Mouse (Mus musculus) heart, postnatal 36 days (tissue): ENCODE data around the gene Olfr907. TPM values are rescaled to one million over a fixed set of nuclear protein-coding genes. Genes with fewer than 3 reads are reported as not detected.

Source experiments
- DNase-seq, 2 experiments: peaks; one replicate each; pipeline ENCODE4 v3.0.0; 2021 to 2022
- intact Hi-C: fragments of 180-260 bp; cut with DNase I; formaldehyde crosslinking; loops from one replicate; pipeline ENCODE4 v1.15.1; 2025
- total RNA-seq, 2 experiments: library from RNA; stranded (reverse); gene quantifications; 2 replicates each; pipeline ENCODE4 v1.2.3; 2021

Olfr907 gene
- total RNA-seq, result not detected

DNA sequence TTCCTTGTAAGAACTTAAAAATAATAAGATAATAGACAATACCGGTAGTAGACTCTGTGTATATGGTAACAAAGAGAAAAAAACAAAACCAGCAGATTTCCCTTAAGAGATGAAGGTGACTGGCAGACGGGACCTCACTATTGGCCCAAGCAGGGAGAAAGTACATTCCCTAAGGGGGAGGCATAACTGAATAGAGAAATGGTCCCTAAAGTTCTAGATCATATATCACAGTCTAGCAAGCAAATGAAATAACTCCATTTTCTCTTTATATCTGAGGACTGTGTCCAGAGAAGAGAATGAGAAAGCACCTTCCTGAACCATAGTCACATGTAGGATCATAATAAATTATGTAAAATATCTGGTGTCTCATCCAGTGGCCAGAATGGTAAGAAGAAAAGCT lies at the start of gene Olfr907:
Olfr907 (plus strand) TSS at position 301 of the 400 bp plus-strand sequence.
- no peak for DNase-seq
- intact Hi-C loops, result no loop called here

DNA sequence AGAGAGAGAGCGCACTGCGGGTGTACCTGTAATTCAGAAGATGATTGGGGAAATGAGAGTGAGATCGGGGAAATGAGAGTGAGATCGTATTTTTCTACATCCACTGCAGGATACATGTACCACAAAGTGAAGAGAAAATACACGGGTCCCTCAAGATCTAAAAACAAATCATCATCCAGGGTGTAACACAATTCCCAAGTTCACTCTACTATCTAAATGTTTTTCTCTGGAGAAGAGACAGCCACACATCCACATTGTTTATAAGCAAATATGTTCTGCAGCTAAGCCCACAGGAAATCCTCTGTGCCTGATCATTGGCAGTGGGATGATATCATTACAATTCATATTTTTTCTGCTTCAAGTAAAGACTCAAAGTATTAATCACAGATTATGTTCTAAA lies 48.2 kb upstream of the Olfr907 start, which contains the start of gene Olfr902:
Olfr902 (plus strand) TSS at position 301 of the 400 bp plus-strand sequence.
- intact Hi-C loops, result no loop called here
- no peak for DNase-seq

DNA sequence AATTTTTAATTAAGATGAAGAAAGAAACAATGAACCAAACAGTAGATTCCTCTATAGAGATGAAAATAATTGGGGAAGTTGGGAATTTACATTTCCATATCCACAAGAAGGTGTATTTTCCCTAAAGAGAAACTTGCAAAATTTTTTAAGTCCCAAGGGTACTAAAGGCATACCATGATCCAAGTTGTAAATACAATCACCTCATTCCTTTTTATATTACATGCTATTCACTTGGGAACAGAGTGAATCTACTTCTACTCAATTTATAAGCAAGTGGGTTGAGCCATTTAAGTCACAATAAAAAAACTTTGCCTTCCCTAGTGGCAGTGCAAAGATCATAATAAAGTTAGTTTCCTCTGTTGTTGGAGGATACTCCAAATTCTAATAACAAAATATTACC lies 32.8 kb upstream of the Olfr907 start, which contains the start of gene Olfr904:
Olfr904 (plus strand) TSS at position 301 of the 400 bp plus-strand sequence.
- intact Hi-C loops, result no loop called here
- DNase-seq, result no peak

DNA sequence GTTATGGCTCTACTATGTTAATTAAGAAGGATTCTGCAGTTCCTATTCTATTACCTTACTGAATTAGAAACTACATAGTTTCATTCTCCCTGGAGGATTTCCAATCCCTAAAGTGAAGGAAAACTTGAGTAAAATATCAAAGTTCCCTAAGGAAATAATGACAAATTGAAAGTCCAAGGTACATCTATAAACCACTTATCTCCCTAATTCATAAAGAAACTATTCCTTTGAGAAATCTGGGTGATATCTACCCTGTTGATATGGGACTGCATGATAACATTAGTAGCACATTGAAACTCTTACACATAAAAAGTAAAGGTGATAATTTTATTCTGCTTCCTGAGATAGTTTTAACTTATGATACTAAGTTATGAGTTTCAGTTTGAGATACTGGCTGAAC lies 24.8 kb upstream of the Olfr907 start, which contains the start of gene Olfr905:
Olfr905 (plus strand) TSS at position 301 of the 400 bp plus-strand sequence.
- intact Hi-C loops, result no loop called here
- no peak for DNase-seq

DNA sequence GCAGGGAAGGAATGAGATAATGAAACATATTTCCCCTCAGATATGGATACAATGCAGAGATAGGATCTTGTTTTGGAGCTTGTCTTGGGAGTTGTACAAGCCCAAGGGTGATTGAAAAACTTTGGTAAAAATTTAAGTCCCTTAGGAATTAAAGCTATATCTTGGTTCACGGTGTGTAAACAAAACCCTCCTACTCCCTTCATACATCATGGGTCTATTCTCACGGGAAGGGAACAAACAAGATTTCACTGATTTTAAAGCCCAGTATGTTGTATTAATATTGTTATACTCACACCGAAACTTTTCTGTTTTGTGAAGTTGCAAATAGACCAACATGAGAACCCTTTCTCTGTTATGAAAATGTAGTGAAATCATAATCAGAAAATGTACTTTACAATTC lies 8.8 kb upstream of the Olfr907 start, which contains the start of gene Olfr906:
Olfr906 (plus strand) TSS at position 301 of the 400 bp plus-strand sequence.
- no peak for DNase-seq
- intact Hi-C loops, result no loop called here

DNA sequence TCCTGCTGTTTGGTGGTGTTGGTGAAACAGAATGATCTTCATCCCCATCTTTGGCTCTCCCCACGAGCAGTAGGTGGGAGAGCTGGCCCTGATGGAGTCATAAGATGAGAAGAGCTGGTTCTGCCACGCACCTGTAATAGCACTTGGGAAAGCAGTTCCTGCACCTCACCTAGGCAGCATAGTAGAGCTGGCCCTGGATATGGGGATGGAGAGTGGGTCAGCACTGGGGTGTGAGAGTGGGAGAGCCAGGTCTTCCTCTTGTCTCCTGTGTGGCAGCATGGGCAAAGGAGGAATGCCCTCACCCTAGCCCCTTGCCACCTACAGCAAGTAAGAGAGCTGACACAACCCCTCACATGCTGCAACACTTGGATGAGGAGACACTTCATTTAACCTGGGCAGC lies 16.8 kb downstream of the Olfr907 start:
- intact Hi-C loops, result no loop called here

DNA sequence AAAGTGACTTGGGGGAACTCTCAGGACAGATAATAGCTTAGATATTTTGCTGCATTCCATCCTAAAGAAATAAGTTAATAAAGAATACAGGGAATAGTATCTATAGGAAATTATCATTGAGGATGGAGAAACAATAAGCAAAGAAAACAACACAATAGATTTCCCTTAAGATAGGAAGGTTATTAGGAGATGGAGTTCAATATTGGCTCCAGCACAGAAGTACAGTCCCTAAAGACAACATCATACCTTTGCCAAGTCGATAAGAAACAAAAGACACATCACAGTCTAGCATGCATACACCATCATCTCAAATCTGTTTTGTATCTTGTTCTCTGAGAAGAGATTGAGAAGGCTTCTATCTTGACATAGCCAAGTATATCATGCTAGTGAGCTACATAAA lies 25.7 kb downstream of the Olfr907 start, which contains the start of gene Olfr911-ps1:
Olfr911-ps1 (plus strand) TSS at position 301 of the 400 bp plus-strand sequence.
- no peak for DNase-seq

More for the DNA sequence above, 16.8 kb downstream of the Olfr907 start:
- DNase-seq, result no peak

DNA sequence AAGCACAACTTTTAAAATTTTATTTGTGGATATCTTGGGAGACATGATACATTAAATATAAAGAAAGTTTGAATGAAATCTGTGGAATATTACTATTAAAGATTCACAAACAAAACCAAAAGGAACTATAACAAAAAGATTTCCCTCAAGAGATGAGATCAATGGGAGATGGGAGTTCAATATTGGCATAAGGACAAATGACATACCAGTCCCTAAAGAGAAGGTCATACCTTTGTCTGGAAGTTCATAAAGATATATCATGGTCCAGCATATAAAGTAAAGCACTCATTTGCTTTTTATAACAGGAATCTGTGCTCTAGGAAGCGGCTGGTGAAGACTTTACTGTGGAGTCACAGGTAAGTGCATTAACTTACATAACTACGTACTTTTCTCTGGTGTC lies 41.9 kb downstream of the Olfr907 start, which contains the start of gene Olfr910:
Olfr910 (plus strand) TSS at position 301 of the 400 bp plus-strand sequence.
- intact Hi-C loops, result no loop called here

More for the DNA sequence above, 25.7 kb downstream of the Olfr907 start, which contains the start of gene Olfr911-ps1:
- intact Hi-C loops, result no loop called here

More for the DNA sequence above, 41.9 kb downstream of the Olfr907 start, which contains the start of gene Olfr910:
- no peak for DNase-seq

Other genes starting within 250 kb of the Olfr907 start
- gene Olfr143, start 243.0 kb upstream of the Olfr907 start, total RNA-seq, result not detected
- gene Olfr895, start 227.9 kb upstream of the Olfr907 start, total RNA-seq, result not detected
- gene Olfr896-ps1, start 204.7 kb upstream of the Olfr907 start, total RNA-seq, result not detected
- gene Olfr25, start 166.7 kb upstream of the Olfr907 start, total RNA-seq, result not detected
- gene Olfr898, start 147.4 kb upstream of the Olfr907 start, total RNA-seq, result not detected
- gene Olfr250, start 128.9 kb upstream of the Olfr907 start, total RNA-seq, result not detected
- gene Olfr251, start 118.7 kb upstream of the Olfr907 start, total RNA-seq, result not detected
- gene Olfr147, start 94.1 kb upstream of the Olfr907 start, total RNA-seq, result not detected
- gene Olfr901, start 66.3 kb upstream of the Olfr907 start, total RNA-seq, result not detected
- gene Olfr902, start 48.1 kb upstream of the Olfr907 start, total RNA-seq, result not detected
- gene Olfr904, start 32.7 kb upstream of the Olfr907 start, total RNA-seq, result not detected
- not detected for gene Olfr905, start 24.7 kb upstream of the Olfr907 start, total RNA-seq
- gene Olfr906, start 8.7 kb upstream of the Olfr907 start, total RNA-seq, result not detected
- gene Olfr911-ps1, start 25.8 kb downstream of the Olfr907 start, total RNA-seq, result not detected
- gene Olfr910, start 42.0 kb downstream of the Olfr907 start, total RNA-seq, result not detected
- gene Olfr912, start 84.4 kb downstream of the Olfr907 start, total RNA-seq, result not detected
- not detected for gene Olfr913, start 97.0 kb downstream of the Olfr907 start, total RNA-seq
- gene Olfr914, start 109.3 kb downstream of the Olfr907 start, total RNA-seq, result not detected
- not detected for gene Olfr916, start 164.1 kb downstream of the Olfr907 start, total RNA-seq
- not detected for gene Olfr917, start 170.0 kb downstream of the Olfr907 start, total RNA-seq
- not detected for gene Olfr918, start 178.8 kb downstream of the Olfr907 start, total RNA-seq
- gene Olfr919, start 207.9 kb downstream of the Olfr907 start, total RNA-seq, result not detected
- 10 to 100 TPM; 28.7 to 36.1 TPM for gene Vwa5a, start 222.5 kb downstream of the Olfr907 start, total RNA-seq